Mouse (Mus musculus) left cerebral cortex, postnatal 14 days (tissue): Measurements from ENCODE around the gene Vmn1r43. TPM values are rescaled to one million over a fixed set of nuclear protein-coding genes. Genes with fewer than 3 reads are reported as not detected.
"Not testable (repeated sequence)": the region's sequence is repeated elsewhere in the genome, so short reads cannot be mapped to it uniquely, and the experiment has no call there.

Experiments
- DNase-seq, 2 experiments: peaks; one replicate each; pipeline ENCODE4 v3.0.0; 2021 to 2022; ENCODE audit warnings: low spot score in 2 of 2, mixed read lengths in 1 of 2
- intact Hi-C: fragments of 180-260 bp; cut with DNase I; formaldehyde crosslinking; loops from one replicate; pipeline ENCODE4 v1.15.1; 2025
- long read RNA-seq, 2 experiments: library from polyadenylated mRNA; stranded (forward); transcript quantifications; one replicate each; pipeline ENCODE4 v2.0.0; 2021
- total RNA-seq, 2 experiments: library from RNA; stranded (reverse); gene quantifications; 2 replicates each; pipeline ENCODE4 v1.2.3; 2021

The Vmn1r43 gene
- not detected for total RNA-seq
- long read RNA-seq, experiment 1 = 0 reads
- long read RNA-seq, experiment 2 = 0 reads

GRCm38 (mm10) chr6:89876313-89876712, at the start of gene Vmn1r43, which contains the start of gene Vmn1r42:
Vmn1r43 (minus strand) TSS chr6:89876413.
Vmn1r42 (minus strand) TSS chr6:89876413.
- DNase-seq, intact Hi-C loops: not testable (repeated sequence)

- peak in 1 of 2 experiments; percentile 6 for DNase-seq
- intact Hi-C loops = no loop called here
Measured at GRCm38 (mm10) chr6:89883812-89884211, 7.6 kb upstream of the Vmn1r43 start.

GRCm38 (mm10) chr6:89883360-89883759, 7.1 kb upstream of the Vmn1r43 start, which contains the start of gene Vmn1r44:
Vmn1r44 (plus strand) TSS chr6:89883660.
- intact Hi-C loops = no loop called here
- DNase-seq = no peak

GRCm38 (mm10) chr6:89880867-89881266, 4.7 kb upstream of the Vmn1r43 start:
- DNase-seq = no peak
- intact Hi-C loops = no loop called here

GRCm38 (mm10) chr6:89876963-89877362, 750 bp upstream of the Vmn1r43 start:
- intact Hi-C loops = no loop called here
- DNase-seq = no peak

- intact Hi-C loops = no loop called here
- DNase-seq = no peak
Measured at GRCm38 (mm10) chr6:89867976-89868375, 8.2 kb downstream of the Vmn1r43 start.

- DNase-seq = no peak
- intact Hi-C loops = no loop called here
Measured at GRCm38 (mm10) chr6:89867276-89867675, 8.9 kb downstream of the Vmn1r43 start.

GRCm38 (mm10) chr6:89863792-89864191, 12.4 kb downstream of the Vmn1r43 start:
- no peak for DNase-seq

GRCm38 (mm10) chr6:89859839-89860238, 16.4 kb downstream of the Vmn1r43 start:
- intact Hi-C loops = no loop called here
- no peak for DNase-seq

More at GRCm38 (mm10) chr6:89863792-89864191, 12.4 kb downstream of the Vmn1r43 start:
- intact Hi-C loops = no loop called here

GRCm38 (mm10) chr6:89857552-89857951, 18.7 kb downstream of the Vmn1r43 start:
- intact Hi-C loops = no loop called here
- DNase-seq = no peak

Other genes starting within 250 kb of the Vmn1r43 start
- gene Txnrd3, start 232.4 kb downstream of the Vmn1r43 start, total RNA-seq = 1 to 10 TPM; 4.8 to 5.2 TPM
- gene Vmn1r40, start 168.9 kb downstream of the Vmn1r43 start, total RNA-seq = not detected
- not detected for gene Vmn1r41, start 135.6 kb downstream of the Vmn1r43 start, total RNA-seq
- gene Vmn1r42, start within 50 bp of the Vmn1r43 start, total RNA-seq = not detected
- not detected for gene Vmn1r44, start 7.2 kb upstream of the Vmn1r43 start, total RNA-seq
- not detected for gene Vmn1r45, start 64.2 kb upstream of the Vmn1r43 start, total RNA-seq
- gene Vmn1r46, start 92.9 kb upstream of the Vmn1r43 start, total RNA-seq = not detected
- not detected for gene Vmn1r47, start 139.7 kb upstream of the Vmn1r43 start, total RNA-seq
- gene Vmn1r48, start 160.4 kb upstream of the Vmn1r43 start, total RNA-seq = not detected
- not detected for gene Vmn1r49, start 202.1 kb upstream of the Vmn1r43 start, total RNA-seq
- not detected for gene Vmn1r50, start 225.0 kb upstream of the Vmn1r43 start, total RNA-seq
- gene Vmn1r51, start 246.2 kb upstream of the Vmn1r43 start, total RNA-seq = not detected